Mouse (Mus musculus) thymus, postnatal 10 days (tissue): ENCODE results near the gene Npdc1.

ENCODE experiments used
- DNase-seq, 2 experiments: peaks; one replicate each; pipeline ENCODE4 v3.0.0; 2021; ENCODE audit warnings: low spot score in 2 of 2

Gene Npdc1

DNA sequence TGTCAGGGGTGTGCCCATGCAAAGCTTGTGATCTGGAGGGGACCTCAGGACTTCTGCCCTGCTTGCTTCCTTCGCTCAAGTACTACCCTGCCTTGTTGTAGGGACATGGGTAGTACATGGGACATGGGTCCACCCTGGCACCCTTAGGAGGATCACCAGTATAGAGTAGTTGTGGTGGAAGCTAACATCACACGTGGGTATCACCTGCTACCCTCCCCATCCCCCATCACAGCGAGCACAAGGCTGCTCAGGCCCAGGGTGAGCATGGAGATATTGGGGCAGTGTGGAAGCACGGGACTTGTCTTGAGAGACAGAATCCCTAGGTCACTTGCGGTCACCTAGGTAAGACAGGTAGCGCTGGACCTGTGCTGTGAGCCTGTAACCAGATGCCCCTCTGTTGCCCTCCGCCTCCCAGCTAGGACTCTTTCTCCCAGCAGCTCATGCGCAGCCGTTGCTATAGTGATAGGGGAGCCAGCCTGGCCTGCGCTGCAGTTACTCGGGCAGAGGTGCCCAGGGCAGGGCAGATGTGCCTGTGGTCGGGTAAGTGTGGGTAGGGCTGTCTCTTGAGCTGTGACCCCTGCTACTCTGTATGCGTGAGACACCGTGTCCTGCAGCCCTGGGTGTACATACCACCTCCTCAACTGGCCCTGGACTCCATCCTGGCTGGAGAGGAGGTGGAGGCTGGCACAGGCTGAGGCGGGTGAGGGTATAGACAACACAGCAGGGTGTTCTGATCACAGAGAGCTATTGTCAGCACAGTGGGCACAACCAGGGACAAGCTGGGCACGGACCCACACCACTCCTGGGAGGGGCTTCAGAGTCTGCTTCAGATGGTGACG lies 31.5 kb downstream of the Npdc1 start:
- DNase-seq = no peak

DNA sequence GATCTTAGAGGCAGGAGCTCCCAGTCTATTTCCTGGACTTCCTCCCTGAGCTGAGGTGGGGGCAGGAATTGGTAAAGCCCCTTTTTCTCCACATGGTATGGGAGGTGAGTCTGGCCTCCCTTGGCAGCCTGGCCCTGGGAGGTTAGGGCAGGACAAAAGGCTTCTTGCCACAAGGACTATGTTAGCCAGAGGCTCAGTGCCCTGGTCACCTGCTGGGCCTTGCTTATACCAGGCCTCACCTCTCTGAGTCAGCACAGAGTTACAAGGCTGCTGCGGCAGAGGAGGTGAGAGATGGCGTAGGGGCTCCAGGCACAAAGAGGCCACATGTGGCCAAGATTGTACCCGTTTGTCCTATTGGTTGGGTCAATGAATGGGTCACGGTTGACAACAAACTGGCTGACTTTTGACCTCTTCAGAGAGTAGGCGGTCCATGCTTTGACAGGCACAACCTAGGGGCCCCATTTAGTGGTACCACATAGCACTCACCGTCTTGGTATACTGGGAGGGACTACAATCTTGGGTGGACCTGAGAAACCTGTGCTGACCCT lies 32.2 kb downstream of the Npdc1 start:
- DNase-seq = no peak

DNA sequence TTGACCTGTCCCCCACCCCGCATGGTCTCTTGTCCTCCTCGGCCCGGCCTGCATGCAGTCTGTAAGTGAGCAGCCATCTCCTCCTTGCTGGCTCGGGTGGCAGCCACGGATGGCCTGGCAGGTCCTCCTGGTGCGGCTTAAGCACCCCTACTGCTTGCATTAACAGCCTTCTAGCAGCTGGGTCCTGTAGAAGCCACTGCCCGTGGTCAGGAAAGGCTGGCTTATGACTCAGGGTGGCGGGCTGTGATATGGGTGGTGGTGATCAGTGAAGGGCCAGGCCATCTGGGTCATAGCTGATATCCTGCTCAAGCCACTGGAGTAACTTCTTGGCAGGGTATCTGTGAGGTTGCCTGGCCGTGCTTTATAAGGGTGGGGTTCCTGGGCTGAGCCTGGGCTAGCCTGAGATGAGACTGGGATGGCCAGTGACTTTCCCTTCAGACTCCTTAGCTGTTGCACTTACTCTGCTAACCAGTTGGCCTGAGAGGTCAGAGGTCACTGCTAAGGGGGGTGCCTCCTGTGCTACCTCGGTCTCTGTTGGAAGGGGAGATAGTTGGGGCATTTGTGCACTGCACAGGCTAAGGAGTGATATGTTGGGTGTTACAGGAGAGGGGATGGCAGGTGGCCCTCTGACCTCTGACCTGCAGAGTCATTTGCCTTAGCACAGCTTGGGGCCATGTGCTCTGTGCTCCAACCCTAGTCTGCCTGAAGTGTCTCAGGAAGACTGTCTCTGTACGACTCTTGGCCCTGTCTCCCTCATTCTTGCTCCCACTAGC lies 33.4 kb downstream of the Npdc1 start:
- no peak for DNase-seq

DNA sequence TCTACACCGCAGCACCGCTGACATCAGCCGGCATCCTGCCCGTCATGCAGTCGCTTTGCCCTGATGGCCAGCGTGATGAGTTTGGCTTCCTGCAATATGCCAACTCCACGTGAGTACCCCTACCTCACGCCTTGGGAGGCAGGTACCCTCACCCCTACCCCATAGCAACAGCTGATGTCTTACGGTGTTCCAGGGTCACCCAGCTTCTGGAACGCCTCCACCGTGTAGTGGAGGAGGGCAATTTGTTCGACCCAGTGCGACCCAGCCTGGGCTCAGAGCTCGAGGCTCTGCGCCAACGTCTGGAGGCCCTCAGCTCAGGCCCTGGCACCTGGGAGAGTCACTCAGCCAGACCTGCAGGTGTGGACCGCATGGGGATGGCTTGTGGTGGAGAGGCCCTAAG lies 34.0 kb downstream of the Npdc1 start:
- DNase-seq = no peak

DNA sequence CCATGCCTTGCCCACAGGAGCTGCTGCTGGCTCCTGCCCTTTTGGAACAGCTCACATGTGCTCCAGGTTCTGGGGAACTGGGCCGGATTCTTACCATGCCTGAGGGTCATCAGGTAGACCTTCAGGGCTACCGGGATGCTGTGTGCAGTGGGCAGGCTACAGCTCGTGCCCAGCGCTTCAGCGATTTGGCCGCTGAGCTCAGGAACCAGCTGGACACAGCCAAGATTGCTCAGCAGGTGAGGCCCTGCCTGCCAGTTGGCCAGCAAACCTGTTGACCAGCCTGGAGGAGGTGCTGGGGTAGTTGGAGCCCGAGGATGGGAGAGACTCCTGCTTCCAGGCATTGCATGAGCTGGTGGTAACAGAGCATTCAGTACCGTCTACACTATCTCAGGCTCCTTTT lies 35.1 kb downstream of the Npdc1 start:
- no peak for DNase-seq

DNA sequence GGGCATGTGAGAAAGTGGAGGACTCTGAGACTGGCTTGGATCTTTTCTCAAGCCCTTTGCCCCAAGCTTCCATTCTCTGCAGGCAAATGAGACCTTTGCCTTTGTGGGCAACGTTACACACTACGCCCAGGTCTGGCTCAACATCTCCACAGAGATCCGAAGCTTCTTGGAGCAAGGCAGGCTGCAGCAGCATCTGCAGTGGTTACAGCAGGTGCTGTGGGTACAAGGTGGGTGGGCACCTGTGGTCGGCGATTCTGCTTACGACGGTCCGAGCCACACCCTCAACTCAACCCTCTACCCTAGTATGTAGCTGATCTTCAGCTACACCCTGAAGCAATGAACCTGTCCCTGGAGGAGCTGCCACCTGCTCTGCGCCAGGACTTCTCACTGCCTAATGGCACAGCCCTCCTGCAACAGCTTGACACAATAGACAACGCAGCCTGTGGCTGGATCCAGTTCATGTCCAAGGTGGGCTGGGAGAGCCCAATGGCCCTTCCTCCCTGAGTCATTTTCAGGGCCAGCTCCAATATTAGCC lies 37.2 kb downstream of the Npdc1 start:
- no peak for DNase-seq

DNA sequence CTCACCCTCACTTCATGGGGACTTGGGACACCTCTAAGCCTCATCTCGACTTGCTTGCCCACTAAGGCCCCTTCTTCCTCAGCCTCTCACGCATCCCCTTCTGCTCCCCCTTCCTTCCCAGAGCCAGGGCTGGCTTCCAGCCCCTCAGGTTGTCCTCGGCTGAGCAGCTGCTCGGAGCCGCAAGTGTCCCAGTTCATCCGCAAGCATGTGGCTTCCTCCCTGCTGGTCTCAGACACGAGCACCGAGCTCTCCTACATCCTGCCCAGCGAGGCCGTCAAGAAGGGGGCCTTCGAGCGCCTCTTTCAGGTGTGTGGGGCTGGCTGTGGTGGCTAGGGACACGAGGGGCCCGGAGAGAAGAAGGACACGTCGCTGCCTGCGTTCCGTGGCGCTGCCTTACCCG lies 41.9 kb downstream of the Npdc1 start:
- DNase-seq = no peak

DNA sequence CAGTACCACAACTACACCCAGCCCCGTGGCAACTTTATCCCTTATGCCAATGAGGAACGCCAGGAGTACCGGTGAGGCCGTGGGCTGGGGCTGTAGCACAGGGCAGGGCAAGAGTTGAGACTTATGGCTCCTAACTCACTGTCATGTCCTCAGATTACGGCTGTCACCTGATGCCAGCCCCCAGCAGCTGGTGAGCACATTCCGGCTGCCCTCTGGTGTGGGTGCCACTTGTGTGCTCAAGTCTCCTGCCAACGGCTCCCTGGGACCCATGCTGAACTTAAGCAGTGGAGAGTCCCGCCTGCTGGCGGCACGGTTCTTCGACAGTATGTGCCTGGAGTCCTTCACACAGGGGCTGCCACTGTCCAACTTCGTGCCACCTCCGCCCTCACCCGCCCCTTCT lies 43.5 kb downstream of the Npdc1 start:
- DNase-seq = no peak

DNA sequence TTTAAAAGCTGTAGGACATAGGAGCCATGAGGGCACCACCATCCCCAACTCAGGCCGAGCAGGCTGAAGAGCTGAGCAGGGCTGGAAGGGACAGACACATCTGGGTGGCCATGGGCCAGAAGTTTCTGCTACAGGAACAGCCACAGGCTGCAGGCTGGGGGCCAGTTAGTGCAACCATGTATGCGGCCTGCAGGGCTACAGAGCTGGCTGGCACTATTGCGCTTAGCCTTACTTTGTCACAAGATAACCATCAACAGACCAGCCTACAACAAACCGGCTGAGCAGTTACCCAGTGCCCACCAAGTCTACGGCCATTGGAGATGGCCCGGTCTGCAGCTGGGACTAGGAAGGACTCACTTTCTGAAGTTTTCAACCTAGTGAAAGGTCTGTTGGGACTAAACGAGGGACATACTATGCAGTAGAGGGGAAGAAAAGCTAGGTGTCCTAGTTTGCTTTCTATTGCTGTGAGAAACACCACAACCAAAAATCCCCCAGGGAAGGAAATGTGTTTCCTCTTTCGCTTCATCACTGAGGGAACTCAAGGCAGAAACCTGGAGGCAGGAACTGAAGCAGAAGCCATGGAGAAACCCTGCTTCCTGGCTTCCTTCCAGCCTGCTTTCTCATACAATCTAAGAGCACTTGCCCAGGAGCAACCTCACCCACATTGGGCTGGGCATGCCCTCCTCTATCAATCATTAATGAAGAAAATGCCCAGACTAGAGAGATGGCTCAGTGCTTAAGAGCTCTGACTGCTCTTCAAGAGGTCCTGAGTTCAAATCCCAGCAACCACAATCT lies 51.9 kb downstream of the Npdc1 start:
- no peak for DNase-seq

DNA sequence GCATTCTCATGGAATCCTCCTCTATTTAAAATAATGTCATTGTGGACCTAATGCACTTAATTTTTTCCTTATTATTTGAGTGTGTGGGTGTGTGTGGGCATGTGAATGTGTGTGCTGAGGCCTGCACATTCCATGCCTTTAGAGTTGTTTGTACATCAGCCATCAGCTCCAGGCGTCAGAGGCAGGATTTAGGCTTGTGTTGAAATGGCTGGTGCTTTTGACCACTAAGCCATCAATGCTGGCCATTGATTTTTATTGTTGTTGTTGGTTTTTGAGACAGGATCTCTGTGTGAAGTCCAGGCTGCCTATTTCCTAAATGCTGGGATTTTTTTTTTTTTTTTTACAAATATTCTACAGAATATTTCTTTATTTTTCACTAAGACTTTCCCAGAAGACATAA lies 53.8 kb downstream of the Npdc1 start:
- DNase-seq = no peak

DNA sequence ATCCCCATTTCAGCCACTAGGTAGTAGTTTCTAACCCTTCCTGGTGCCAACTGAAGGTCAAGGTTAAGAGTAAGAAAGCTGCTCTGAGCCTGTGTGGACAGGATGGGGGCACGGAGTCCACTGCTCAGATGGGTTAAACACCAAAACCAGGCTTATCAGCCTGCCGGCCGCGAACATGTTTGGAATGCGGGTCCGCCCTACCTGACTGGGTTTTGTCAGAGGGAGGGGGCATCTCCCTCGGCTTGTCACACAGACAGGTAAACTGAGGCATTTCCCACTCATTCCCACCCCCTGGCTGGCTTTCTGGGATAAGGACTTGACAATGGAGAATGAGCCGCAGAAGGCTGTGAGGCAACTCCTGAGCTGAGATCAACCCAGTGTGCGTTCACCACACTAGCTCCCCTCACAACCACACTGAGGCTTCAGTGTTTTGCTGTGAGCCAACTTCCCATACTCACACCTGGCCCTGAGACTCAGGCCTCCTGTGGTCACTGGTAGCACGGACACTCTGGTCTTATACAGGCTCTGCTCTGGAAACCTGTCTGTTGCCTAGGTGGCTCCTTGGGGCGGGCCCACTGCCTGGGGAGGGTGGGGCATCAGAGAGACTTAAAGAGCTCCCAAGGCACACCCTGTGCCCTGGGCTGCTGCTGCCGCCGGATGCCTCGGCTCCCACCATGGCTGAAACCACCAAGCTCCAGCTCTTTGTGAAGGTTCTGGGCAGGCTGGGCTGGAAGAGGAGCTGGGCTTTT lies 57.2 kb downstream of the Npdc1 start, which contains the start of gene Clic3:
Gene Clic3 (plus strand): TSS at position 634 of the 749 bp plus-strand sequence.
- no peak for DNase-seq

DNA sequence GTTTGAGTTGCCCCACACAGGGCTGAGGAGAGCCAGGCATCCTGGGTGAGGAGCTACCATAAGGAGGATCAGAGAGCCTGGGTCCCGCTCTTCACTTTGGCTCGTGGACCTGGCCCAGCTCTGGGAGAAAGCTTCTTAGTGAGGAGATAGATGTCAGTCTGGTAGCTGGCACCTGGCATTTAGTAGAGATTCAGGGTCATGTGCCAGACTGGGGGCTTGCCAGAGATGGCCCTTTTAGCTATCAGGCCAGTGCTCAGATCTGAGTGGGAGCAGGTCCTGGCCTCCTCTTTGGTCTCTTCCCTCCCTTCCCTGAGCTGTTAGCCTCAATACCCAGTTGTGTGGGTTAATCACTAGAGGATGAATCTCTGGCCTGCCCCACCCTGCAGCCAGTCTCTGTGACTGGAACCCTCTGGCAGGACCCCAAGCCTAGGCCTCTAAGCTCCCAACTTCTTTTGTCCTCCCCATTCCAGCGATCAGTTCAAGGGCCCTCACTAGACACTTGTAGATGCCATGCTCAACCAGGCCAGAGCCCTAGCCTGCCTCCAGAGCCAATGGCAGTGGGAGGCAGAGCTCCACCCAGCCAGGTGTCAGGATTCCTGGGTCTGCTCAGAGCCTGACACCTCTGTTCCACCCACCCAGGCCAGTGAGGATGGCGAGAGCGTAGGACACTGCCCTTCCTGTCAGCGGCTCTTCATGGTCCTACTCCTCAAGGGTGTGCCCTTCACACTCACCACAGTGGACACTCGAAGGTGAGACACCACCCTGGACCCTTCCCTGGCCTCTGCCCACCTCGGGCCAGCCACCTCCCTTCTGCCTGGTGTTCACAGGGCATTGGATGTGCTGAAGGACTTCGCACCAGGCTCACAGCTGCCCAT lies 58.1 kb downstream of the Npdc1 start:
- no peak for DNase-seq

DNA sequence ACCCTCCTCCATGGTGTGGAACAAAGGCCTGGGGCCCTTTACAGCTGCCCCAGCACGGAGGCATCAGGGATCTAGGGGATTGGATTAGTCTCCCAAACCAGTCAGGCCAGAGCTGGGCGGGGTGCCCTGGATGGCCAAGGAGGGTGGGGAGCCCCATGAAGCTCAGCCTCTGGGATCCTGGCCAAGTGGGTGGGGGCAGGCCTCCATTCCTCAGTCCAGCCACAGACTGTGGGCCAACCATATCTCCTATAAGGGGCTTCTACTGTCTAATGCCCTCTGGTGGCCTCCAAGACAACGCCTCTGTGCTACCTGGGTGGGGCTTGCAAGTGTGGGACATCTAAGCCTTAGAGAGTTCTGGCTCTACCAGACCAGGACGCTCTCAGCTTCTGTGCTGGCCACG lies 59.8 kb downstream of the Npdc1 start:
- no peak for DNase-seq
